Mouse (Mus musculus) midbrain, embryonic 13.5 days (tissue): ENCODE data around the gene Ppip5k2. TPM values are rescaled to one million over a fixed set of nuclear protein-coding genes. Genes with fewer than 3 reads are reported as not detected.

Experiments used
- ATAC-seq: fragments of 200-750 bp; cut with Nextera tagmentation; 2 replicates; pipeline ENCODE4 v1.8.0; 2017; ENCODE audit warnings: mild to moderate bottlenecking, moderate TSS enrichment, moderate library complexity
- H3K27ac ChIP-seq: fragments of 300-500 bp; sonication (generic); 2 replicates; pipeline ENCODE4 v1.5.1; 2015; ENCODE audit warnings: inconsistent platforms, mild to moderate bottlenecking, moderate library complexity
- H3K27me3 ChIP-seq: fragments of 300-500 bp; sonication (generic); 2 replicates; pipeline ENCODE4 v1.6.1; 2015; ENCODE audit warnings: mild to moderate bottlenecking, inconsistent platforms
- H3K36me3 ChIP-seq: fragments of 300-500 bp; sonication (generic); 2 replicates; pipeline ENCODE4 v1.6.1; 2015; ENCODE audit warnings: mild to moderate bottlenecking, inconsistent platforms
- H3K4me1 ChIP-seq: fragments of 300-500 bp; sonication (generic); replicated peaks from 2 replicates; pipeline ENCODE4 v1.6.1; 2015; ENCODE audit warnings: inconsistent platforms
- H3K4me2 ChIP-seq: fragments of 300-500 bp; sonication (generic); replicated peaks from 2 replicates; pipeline ENCODE4 v1.6.1; 2015; ENCODE audit warnings: moderate library complexity, mild to moderate bottlenecking, inconsistent platforms
- H3K4me3 ChIP-seq: fragments of 300-500 bp; sonication (generic); replicated peaks from 2 replicates; pipeline ENCODE4 v1.5.1; 2015; ENCODE audit warnings: mild to moderate bottlenecking, inconsistent platforms
- H3K9ac ChIP-seq: fragments of 300-500 bp; sonication (generic); replicated peaks from 2 replicates; pipeline ENCODE4 v1.6.1; 2015; ENCODE audit warnings: mild to moderate bottlenecking, inconsistent platforms
- H3K9me3 ChIP-seq: fragments of 300-500 bp; sonication (generic); 2 replicates; pipeline ENCODE4 v1.6.1; 2016; ENCODE audit warnings: mild to moderate bottlenecking, inconsistent platforms
- WGBS: fragments of 180-500 bp; shearing (Covaris S2); methylation state at CpG from one replicate; pipeline ENCODE4 v1.1.7; 2015; 5-methylcytosine and 5-hydroxymethylcytosine counted together
- polyA plus RNA-seq: library from polyadenylated mRNA; unstranded; fragments of >200 nt; fragmentation: Nextera tagmentation; extraction: Ambion mirVana; gene quantifications from 2 replicates; pipeline ENCODE4 v1.2.1, GENCODE M21; 2015

Ppip5k2 gene
- polyA plus RNA-seq, 1 experiment from 2014 or later = 63.7 TPM

GRCm38 (mm10) chr1:97748163-97748562, 22.0 kb downstream of the Ppip5k2 start:
- Histone ChIP-seq H3K36me3 (peaks cover 61% of the 10 kb centered on the region), H3K9me3 (no peaks in the 10 kb centered on the region), H3K4me3 (no peak overlapping the region), H3K4me1 (no peaks in the 10 kb centered on the region), H3K9ac (no peak overlapping the region), H3K4me2 (no peak overlapping the region), H3K27me3 (no peaks in the 10 kb centered on the region), H3K27ac (no peak overlapping the region)
- 93% methylated on average over 3 of the region's 3 CpGs for WGBS
- no peak for ATAC-seq

- H3K36me3 ChIP-seq = peaks cover 60% of the 10 kb centered on the region
- 97% methylated on average over 7 of the region's 7 CpGs for WGBS
- H3K9ac ChIP-seq = no peak overlapping the region
- no peaks in the 10 kb centered on the region for H3K27me3 ChIP-seq
- H3K27ac ChIP-seq = no peak overlapping the region
- H3K9me3 ChIP-seq = no peaks in the 10 kb centered on the region
- H3K4me2 ChIP-seq = no peak overlapping the region
- H3K4me3 ChIP-seq = no peak overlapping the region
- no peak for ATAC-seq
- no peaks in the 10 kb centered on the region for H3K4me1 ChIP-seq
These were observed 23.9 kb downstream of the Ppip5k2 start for GRCm38 (mm10) chr1:97746261-97746660.

GRCm38 (mm10) chr1:97745712-97746111, 24.5 kb downstream of the Ppip5k2 start:
- ATAC-seq = no peak
- WGBS = 90% methylated on average over 4 of the region's 4 CpGs
- Histone ChIP-seq H3K9ac (no peak overlapping the region), H3K4me3 (no peak overlapping the region), H3K4me1 (no peaks in the 10 kb centered on the region), H3K9me3 (no peaks in the 10 kb centered on the region), H3K27me3 (no peaks in the 10 kb centered on the region), H3K27ac (no peak overlapping the region), H3K4me2 (no peak overlapping the region), H3K36me3 (peaks cover 59% of the 10 kb centered on the region)

DNA sequence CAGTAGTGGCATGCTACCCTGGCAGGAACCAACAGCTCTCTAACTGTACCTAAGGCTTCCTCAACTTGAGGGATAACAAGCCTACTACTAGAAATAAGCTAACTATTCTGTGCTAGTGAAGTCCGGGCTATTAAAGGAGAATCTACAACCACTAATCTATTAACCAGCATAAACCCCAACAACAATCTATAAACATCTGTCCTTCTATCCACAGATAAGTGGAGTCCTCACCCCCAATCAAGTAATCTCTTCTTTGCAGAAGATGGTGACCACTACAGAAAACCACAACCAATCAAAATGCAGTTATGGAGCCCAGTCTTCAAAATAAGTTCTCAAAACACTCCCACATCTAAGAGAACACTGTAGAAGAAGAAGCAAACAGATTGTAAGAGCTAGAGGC, 27.1 kb downstream of the Ppip5k2 start:
- Histone ChIP-seq H3K4me1 (no peaks in the 10 kb centered on the region), H3K27ac (no peak overlapping the region), H3K27me3 (no peaks in the 10 kb centered on the region), H3K4me2 (no peak overlapping the region), H3K9ac (no peak overlapping the region), H3K9me3 (no peaks in the 10 kb centered on the region), H3K4me3 (no peak overlapping the region), H3K36me3 (peaks cover 57% of the 10 kb centered on the region)
- 96% methylated on average over 1 of the region's 1 CpGs for WGBS
- no peak for ATAC-seq

DNA sequence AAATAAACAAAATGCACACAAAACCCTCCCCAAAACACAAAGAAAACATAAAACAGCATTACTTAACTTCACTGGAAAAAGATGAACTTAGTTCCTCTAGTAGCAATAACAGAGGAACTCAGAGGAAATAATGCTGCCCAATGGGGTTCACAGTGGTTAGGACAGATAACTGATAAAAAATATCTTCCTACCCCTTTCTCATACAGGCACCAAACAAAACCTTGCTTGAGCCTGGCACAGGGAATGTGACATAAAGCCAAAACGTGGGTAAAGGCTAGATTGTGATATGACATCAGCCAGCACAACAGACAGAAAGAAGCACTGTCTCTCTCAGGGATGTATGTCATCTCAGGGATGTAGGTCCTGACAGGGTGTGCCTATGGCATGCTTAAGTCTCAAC, 40.9 kb downstream of the Ppip5k2 start:
- Histone ChIP-seq H3K27me3 (no peaks in the 10 kb centered on the region), H3K4me2 (no peak overlapping the region), H3K27ac (no peak overlapping the region), H3K4me1 (no peaks in the 10 kb centered on the region), H3K9me3 (no peaks in the 10 kb centered on the region), H3K9ac (no peak overlapping the region), H3K36me3 (peaks cover 41% of the 10 kb centered on the region), H3K4me3 (no peak overlapping the region)
- no peak for ATAC-seq
- 79% methylated on average over 1 of the region's 1 CpGs for WGBS

- H3K4me3 ChIP-seq = no peak overlapping the region
- 73% methylated on average over 2 of the region's 2 CpGs for WGBS
- no peak for ATAC-seq
These were observed 43.5 kb downstream of the Ppip5k2 start for GRCm38 (mm10) chr1:97726730-97727129.

GRCm38 (mm10) chr1:97718440-97718839, 51.8 kb downstream of the Ppip5k2 start:
- no peaks in the 10 kb centered on the region for H3K27me3 ChIP-seq
- H3K4me2 ChIP-seq = no peak overlapping the region
- no peak overlapping the region for H3K4me3 ChIP-seq
- no peak overlapping the region for H3K27ac ChIP-seq
- H3K9me3 ChIP-seq = no peaks in the 10 kb centered on the region
- H3K36me3 ChIP-seq = peaks cover 56% of the 10 kb centered on the region
- no peak overlapping the region for H3K9ac ChIP-seq
- 86% methylated on average over 9 of the region's 9 CpGs for WGBS
- ATAC-seq = no peak
- no peaks in the 10 kb centered on the region for H3K4me1 ChIP-seq

More at GRCm38 (mm10) chr1:97726730-97727129, 43.5 kb downstream of the Ppip5k2 start:
- H3K4me1 ChIP-seq = no peaks in the 10 kb centered on the region
- H3K36me3 ChIP-seq = peaks cover 35% of the 10 kb centered on the region
- no peak overlapping the region for H3K9ac ChIP-seq
- no peaks in the 10 kb centered on the region for H3K9me3 ChIP-seq
- no peak overlapping the region for H3K4me2 ChIP-seq
- no peaks in the 10 kb centered on the region for H3K27me3 ChIP-seq
- no peak overlapping the region for H3K27ac ChIP-seq

GRCm38 (mm10) chr1:97714334-97714868, 55.8 kb downstream of the Ppip5k2 start:
- ATAC-seq = no peak
- 77% methylated on average over 11 of the region's 11 CpGs for WGBS
- H3K9me3 ChIP-seq = no peaks in the 10 kb centered on the region
- no peak overlapping the region for H3K4me3 ChIP-seq
- H3K27ac ChIP-seq = no peak overlapping the region
- peaks cover 62% of the 10 kb centered on the region for H3K36me3 ChIP-seq
- H3K4me2 ChIP-seq = no peak overlapping the region
- H3K27me3 ChIP-seq = no peaks in the 10 kb centered on the region
- no peaks in the 10 kb centered on the region for H3K4me1 ChIP-seq
- H3K9ac ChIP-seq = no peak overlapping the region

GRCm38 (mm10) chr1:97710520-97710919, 59.7 kb downstream of the Ppip5k2 start:
- WGBS = 94% methylated on average over 3 of the region's 3 CpGs
- ATAC-seq = no peak

DNA sequence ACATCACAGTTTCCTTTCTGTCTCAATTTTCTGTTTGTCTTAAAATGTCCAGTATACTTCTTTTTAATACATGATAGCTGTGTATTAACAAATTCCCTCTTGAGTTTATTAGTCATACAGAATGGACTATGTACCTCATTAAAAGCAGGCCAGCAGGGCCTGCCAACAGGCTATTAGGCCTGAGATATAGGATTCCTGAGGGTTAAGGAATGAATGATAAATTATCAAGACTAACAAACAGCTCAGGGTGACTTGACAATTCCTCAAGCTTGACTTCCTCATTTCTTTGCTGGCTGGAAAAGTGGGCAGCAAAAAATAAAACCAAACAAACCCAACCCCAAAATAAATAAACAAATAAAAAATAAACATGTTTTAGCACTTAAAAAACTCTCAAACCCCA, 64.8 kb downstream of the Ppip5k2 start:
- H3K4me3 ChIP-seq = no peak overlapping the region
- no peaks in the 10 kb centered on the region for H3K27me3 ChIP-seq
- no peak overlapping the region for H3K4me2 ChIP-seq
- no peak overlapping the region for H3K9ac ChIP-seq
- no peak overlapping the region for H3K27ac ChIP-seq
- H3K36me3 ChIP-seq = peaks cover 35% of the 10 kb centered on the region
- H3K9me3 ChIP-seq = no peaks in the 10 kb centered on the region
- ATAC-seq = no peak
- no peaks in the 10 kb centered on the region for H3K4me1 ChIP-seq

More at GRCm38 (mm10) chr1:97710520-97710919, 59.7 kb downstream of the Ppip5k2 start:
- H3K36me3 ChIP-seq = peaks cover 54% of the 10 kb centered on the region
- H3K27ac ChIP-seq = no peak overlapping the region
- no peaks in the 10 kb centered on the region for H3K27me3 ChIP-seq
- H3K9ac ChIP-seq = no peak overlapping the region
- H3K4me3 ChIP-seq = no peak overlapping the region
- no peaks in the 10 kb centered on the region for H3K9me3 ChIP-seq
- no peak overlapping the region for H3K4me2 ChIP-seq
- no peaks in the 10 kb centered on the region for H3K4me1 ChIP-seq

GRCm38 (mm10) chr1:97704646-97705045, 65.6 kb downstream of the Ppip5k2 start:
- Histone ChIP-seq H3K9ac (no peak overlapping the region), H3K4me3 (no peak overlapping the region), H3K9me3 (no peaks in the 10 kb centered on the region), H3K4me1 (no peaks in the 10 kb centered on the region), H3K4me2 (no peak overlapping the region), H3K27ac (no peak overlapping the region), H3K27me3 (no peaks in the 10 kb centered on the region), H3K36me3 (peaks cover 30% of the 10 kb centered on the region)
- ATAC-seq = no peak
- 94% methylated on average over 1 of the region's 1 CpGs for WGBS

DNA sequence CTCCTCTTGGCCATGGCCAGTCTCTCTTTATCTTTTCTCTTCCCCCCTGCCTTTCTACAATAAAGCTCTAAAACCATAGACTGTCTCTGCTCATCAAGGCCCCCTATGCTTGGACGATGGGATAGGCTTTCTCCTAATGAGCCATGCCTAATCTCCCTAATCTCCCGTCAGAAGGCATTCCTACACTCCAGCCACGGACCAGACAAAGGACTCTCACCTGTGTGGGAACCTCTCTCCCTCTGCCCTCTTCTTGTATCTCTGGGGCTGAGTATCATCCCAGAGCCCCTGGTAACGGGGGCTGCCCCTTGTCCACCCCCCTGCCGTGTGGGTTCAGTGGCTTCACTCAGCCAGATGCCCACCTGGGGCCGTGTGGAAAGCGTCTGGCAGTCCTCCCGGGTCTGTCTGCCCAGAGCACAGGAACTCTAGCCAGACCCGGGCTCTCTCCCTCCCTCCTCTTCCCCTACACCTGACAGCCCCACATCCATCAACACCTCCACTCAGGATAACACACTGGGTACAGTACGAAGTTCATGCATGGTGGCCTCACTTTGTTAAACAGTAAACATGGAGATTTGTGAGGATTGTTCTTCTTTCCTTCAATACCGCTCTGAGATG, 71.1 kb downstream of the Ppip5k2 start:
- peak overlapping the region; percentile 24 for H3K4me2 ChIP-seq
- no peak overlapping the region for H3K27ac ChIP-seq
- H3K4me1 ChIP-seq = peaks cover 9% of the 10 kb centered on the region
- H3K27me3 ChIP-seq = no peaks in the 10 kb centered on the region
- H3K9ac ChIP-seq = no peak overlapping the region
- H3K36me3 ChIP-seq = peaks cover 2% of the 10 kb centered on the region
- ATAC-seq = peak; percentile 78
- 0 out of 2 replicates have a peak, but pooled peaks cover 5% of the 10 kb centered on the region for H3K9me3 ChIP-seq
- no peak overlapping the region for H3K4me3 ChIP-seq
- 17% methylated on average over 11 of the region's 11 CpGs for WGBS

DNA sequence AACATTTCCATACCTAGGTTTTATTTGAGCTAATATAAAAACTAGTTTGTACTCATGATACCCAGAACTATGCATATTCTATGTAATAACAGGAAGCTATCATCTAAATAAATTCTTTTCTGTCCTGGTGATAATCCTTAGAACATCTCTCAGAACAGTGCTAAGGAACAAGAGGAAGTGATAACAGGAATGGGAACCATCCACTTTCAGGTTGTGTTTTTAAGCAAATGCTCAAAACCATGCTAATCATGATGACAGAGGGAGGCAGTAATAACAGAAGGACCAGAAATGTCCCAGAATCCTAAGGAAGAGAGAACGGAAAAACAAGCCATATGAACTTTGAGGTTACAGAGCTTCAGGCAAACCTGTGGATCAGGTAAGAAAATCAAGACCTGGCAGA, 72.9 kb downstream of the Ppip5k2 start:
- WGBS = 100% methylated on average over 1 of the region's 1 CpGs
- H3K36me3 ChIP-seq = no peaks in the 10 kb centered on the region
- no peak overlapping the region for H3K27ac ChIP-seq
- 0 out of 2 replicates have a peak, but pooled peaks cover 5% of the 10 kb centered on the region for H3K9me3 ChIP-seq
- no peak overlapping the region for H3K9ac ChIP-seq
- no peak overlapping the region for H3K4me2 ChIP-seq
- H3K4me1 ChIP-seq = peaks cover 9% of the 10 kb centered on the region
- no peak for ATAC-seq
- H3K27me3 ChIP-seq = no peaks in the 10 kb centered on the region
- no peak overlapping the region for H3K4me3 ChIP-seq
